Mouse (Mus musculus): ENCODE measurements around the gene Col9a1. TPM values are rescaled to one million over a fixed set of nuclear protein-coding genes. Genes with fewer than 3 reads are reported as not detected.

Gene Col9a1
- 0.84 and 1.8 TPM in 2 replicates for polyA plus RNA-seq (2015; fragmentation: Nextera tagmentation; extraction: Ambion mirVana)

DNA sequence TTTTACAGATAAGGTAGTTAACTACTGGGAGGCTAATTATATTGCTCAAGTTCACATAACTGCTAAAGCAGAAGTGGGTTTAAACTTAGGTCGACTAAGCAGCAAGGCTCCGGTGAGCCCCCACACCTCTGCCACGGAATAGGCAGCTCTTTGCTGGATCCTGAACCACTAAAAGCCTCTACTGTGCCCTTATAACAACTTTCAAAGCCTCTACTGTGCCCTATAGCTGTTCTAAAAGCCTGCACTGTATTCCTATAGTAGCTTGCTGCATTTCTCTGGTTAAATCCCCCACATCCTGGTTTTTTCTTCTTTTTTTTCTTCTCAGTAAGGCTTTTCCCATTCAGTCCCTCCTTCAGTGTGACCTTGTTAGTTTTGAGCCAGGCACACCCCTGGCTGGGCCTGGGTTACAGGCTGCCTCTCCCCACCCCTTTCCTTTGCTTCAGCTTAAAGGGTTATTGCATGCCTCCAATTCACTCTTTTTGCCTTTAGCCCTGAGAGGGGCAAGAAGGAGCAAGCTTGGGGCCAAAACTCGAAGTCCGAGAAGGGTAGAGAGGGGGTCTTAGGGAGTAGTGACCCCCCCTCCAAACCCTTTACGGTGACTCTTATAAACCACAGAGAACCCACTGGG lies at the start of gene Col9a1:
TSS of gene Col9a1 (plus strand) at position 387 of the 628 bp plus-strand sequence.
- no peaks in the 10 kb centered on the region for H3K27me3 ChIP-seq
- ATAC-seq, result no peak
- 80% methylated on average over 6 of the region's 6 CpGs for WGBS

DNA sequence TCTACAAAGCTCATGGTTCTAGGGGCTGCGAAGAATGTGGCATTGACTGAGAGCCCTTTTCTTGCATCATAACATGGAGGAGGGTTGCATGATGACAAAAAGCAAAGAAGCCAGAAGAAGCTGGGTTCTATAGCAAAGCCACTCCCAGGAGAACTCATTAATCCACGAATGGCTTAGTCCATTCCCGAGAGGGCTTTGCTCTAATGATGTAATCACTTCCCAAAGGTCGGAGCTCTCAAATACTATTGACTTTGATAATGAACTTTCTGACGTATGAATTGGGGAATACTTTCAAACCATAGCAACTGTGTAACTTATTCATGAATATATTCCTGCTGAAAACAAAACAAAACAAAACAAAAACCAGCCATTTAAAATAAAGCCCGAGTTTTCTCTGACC lies 49.5 kb upstream of the Col9a1 start:
- Histone ChIP-seq H3K36me3 (ENCODE audit: poor library complexity, severe bottlenecking) (no peaks in the 10 kb centered on the region), H3K4me2 (no peak overlapping the region), H3K9ac (no peak overlapping the region), H3K9me3 (replicated peaks) (no peaks in the 10 kb centered on the region), H3K4me1 (no peaks in the 10 kb centered on the region), H3K4me3 (no peak overlapping the region), H3K27ac (no peak overlapping the region), H3K27me3 (0 out of 2 replicates have a peak, but pooled peaks cover 3% of the 10 kb centered on the region)
- WGBS, result 36% methylated on average over 6 of the region's 6 CpGs
- ATAC-seq, result no peak

More for the DNA sequence above, at the start of gene Col9a1:
- no peak within 1 kb of the TSS for H3K4me2 ChIP-seq
- H3K4me1 ChIP-seq, result no peaks in the 10 kb centered on the region
- H3K4me3 ChIP-seq, result no peak within 1 kb of the TSS
- no peak within 1 kb of the TSS for H3K9ac ChIP-seq
- no peak within 1 kb of the TSS for H3K27ac ChIP-seq
- no peaks in the 10 kb centered on the region for H3K36me3 ChIP-seq (ENCODE audit: poor library complexity, severe bottlenecking)
- no peaks in the 10 kb centered on the region for H3K9me3 ChIP-seq (replicated peaks)

DNA sequence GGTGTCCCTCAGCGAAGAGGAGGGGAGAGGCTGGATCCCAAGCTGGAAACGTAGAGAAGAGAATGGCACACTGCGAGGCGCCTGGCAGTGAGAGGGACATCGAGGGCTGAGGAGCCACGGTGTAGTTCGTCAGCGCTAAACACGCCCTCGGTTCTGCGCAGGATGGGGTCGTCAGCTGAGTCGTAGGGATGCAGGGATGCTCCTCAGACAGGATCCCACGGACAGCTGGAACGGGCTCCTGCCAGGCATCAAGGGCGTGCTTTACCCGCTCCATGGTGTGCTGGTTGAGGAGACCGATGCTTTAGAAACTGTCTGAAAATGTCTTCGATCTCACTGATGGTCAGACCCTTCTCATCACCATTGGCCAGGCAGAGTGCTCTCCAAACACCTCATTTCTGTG lies 43.6 kb upstream of the Col9a1 start:
- Histone ChIP-seq H3K27me3 (0 out of 2 replicates have a peak, but pooled peaks cover 3% of the 10 kb centered on the region), H3K36me3 (ENCODE audit: poor library complexity, severe bottlenecking) (no peaks in the 10 kb centered on the region), H3K27ac (no peak overlapping the region), H3K9ac (no peak overlapping the region), H3K4me1 (no peaks in the 10 kb centered on the region), H3K4me3 (no peak overlapping the region), H3K4me2 (peak overlapping the region; percentile 34), H3K9me3 (replicated peaks) (no peaks in the 10 kb centered on the region)
- WGBS, result 50% methylated on average over 19 of the region's 19 CpGs
- peak; percentile 46 for ATAC-seq

DNA sequence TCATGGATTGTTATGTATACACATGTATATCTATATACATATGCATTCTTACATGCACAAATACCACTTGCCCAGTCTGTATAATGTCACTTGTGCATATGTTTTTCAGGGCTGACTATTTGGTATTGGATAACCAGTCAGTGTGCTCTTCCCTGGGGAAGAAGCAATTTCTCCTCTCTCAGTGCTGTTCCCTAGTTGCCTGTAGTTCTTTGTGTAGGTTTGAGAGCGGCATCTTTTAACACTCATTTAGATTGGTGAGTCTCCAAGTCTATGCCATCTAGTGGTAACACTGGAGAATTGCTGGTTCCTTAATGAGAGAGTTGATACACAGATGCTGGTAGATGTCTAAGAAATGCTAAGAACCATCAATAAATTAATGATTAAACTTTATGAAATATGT lies 42.6 kb upstream of the Col9a1 start:
- Histone ChIP-seq H3K4me3 (no peak overlapping the region), H3K27me3 (0 out of 2 replicates have a peak, but pooled peaks cover 3% of the 10 kb centered on the region), H3K4me2 (no peak overlapping the region), H3K9ac (no peak overlapping the region), H3K36me3 (ENCODE audit: poor library complexity, severe bottlenecking) (no peaks in the 10 kb centered on the region), H3K4me1 (peaks cover 3% of the 10 kb centered on the region; the same call in 1 of the 2 replicates), H3K27ac (no peak overlapping the region), H3K9me3 (replicated peaks) (no peaks in the 10 kb centered on the region)
- 3% methylated on average over 1 of the region's 1 CpGs for WGBS
- ATAC-seq, result peak; percentile 84

DNA sequence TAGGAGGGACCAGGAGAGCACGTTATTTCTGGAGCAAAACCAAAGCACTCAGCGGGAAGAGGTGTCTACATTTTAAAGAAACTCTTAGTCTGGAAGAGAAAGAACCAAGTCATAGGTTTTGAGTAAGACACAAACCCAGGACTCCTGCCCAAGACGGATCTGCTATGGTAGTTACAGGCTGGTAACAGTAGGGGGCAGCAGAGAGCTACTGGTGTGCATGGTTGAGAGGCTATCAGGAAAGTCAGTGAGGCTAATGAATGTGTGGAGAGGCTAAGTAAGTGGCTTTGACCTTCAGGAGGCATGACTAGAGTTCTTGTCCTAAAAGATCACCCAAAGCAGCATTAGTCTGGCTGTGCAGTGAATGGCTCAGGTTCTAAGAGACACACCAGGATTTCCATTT lies 40.3 kb upstream of the Col9a1 start:
- Histone ChIP-seq H3K27ac (no peak overlapping the region), H3K4me3 (no peak overlapping the region), H3K9ac (no peak overlapping the region), H3K9me3 (replicated peaks) (no peaks in the 10 kb centered on the region), H3K4me2 (no peak overlapping the region), H3K27me3 (0 out of 2 replicates have a peak, but pooled peaks cover 3% of the 10 kb centered on the region), H3K4me1 (peaks cover 9% of the 10 kb centered on the region; the same call in 1 of the 2 replicates), H3K36me3 (ENCODE audit: poor library complexity, severe bottlenecking) (no peaks in the 10 kb centered on the region)
- 8% methylated on average over 3 of the region's 3 CpGs for WGBS
- ATAC-seq, result peak; percentile 61

DNA sequence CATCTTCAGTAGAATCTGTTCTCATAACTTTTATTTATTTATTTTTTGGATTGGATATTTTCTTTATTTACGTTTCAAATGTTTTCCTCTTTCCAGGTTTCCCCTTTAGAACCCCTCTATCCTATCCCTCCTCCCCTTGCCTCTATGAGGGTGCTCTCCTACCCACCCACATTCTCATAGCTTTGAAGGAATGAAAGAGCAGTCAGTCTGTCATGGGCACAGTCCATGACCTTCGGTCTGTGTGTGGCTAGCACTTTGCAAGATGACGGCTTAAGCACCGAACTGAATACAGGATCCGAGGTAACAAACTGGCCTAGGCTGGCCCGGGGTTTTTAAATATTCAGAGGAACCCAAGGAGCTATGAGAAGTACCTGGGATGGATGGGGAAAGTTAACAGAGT lies 36.9 kb upstream of the Col9a1 start:
- no peaks in the 10 kb centered on the region for H3K9me3 ChIP-seq (replicated peaks)
- no peak overlapping the region for H3K4me3 ChIP-seq
- H3K27me3 ChIP-seq, result no peaks in the 10 kb centered on the region
- no peak overlapping the region for H3K4me2 ChIP-seq
- H3K4me1 ChIP-seq, result peaks cover 9% of the 10 kb centered on the region; the same call in 1 of the 2 replicates
- H3K36me3 ChIP-seq (ENCODE audit: poor library complexity, severe bottlenecking), result no peaks in the 10 kb centered on the region
- no peak for ATAC-seq
- 53% methylated on average over 6 of the region's 6 CpGs for WGBS
- H3K27ac ChIP-seq, result no peak overlapping the region
- H3K9ac ChIP-seq, result no peak overlapping the region

DNA sequence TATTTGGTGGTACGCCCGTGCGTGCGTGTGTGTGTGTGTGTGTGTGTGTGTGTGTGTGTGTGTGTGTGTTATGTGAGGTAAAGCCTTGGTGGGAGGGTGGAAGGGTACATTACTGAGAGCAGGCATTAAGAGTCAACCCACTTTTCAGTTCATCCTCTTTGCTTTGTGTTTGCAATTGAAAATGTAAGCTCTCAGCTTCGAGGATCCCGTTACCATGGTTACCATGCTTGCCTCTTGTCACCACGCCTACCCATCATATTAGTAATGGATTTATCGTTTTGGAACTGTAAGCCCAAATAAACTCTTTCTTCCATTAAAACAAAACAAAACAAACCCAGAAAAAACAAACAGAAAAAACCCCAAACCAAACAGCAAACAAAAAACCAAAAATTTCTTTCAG lies 33.9 kb upstream of the Col9a1 start:
- no peak overlapping the region for H3K9ac ChIP-seq
- H3K4me3 ChIP-seq, result no peak overlapping the region
- peaks cover 9% of the 10 kb centered on the region; the same call in 1 of the 2 replicates for H3K4me1 ChIP-seq
- no peak overlapping the region for H3K4me2 ChIP-seq
- no peaks in the 10 kb centered on the region for H3K9me3 ChIP-seq (replicated peaks)
- no peaks in the 10 kb centered on the region for H3K27me3 ChIP-seq
- ATAC-seq, result no peak
- 74% methylated on average over 8 of the region's 8 CpGs for WGBS
- H3K27ac ChIP-seq, result no peak overlapping the region
- H3K36me3 ChIP-seq (ENCODE audit: poor library complexity, severe bottlenecking), result no peaks in the 10 kb centered on the region

DNA sequence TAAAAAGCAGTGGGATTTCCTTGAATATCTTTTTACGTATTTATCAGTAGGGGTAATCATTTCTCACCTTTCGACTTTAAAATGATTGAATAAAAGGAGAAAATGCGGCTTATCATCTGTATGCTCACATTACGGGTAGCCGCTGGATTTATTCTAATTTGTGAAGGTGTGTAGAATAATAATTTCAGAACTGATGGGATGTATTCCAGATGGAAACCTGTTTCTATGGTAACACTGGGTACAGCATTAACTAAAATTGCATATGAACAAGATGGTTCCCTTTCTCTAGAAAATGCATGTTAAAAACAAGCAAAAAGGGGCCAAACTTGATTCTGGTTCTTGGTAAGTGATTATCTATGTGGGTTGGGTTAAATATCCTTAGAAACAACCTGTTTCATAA lies 19.7 kb upstream of the Col9a1 start:
- no peak overlapping the region for H3K27ac ChIP-seq

DNA sequence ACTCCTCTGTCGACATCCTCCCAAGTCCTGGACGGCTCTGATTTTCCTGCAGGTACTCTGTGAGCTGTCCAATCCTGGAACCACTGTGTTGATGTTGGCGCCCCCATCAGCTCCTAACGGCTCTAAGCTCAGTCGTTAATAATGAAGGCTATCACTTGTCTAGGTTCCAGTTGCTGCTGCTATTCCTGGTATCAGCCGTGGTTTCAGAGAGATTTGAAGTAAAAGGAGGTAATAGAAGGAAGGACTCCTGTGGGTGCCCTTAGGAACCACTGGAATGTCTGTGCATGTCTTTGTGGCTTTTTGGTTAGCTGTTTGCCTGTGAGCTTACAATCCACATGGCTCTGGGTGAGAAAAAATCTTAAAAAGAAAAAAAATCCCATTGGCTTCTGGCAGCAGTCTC lies 8.0 kb upstream of the Col9a1 start:
- Histone ChIP-seq H3K36me3 (ENCODE audit: poor library complexity, severe bottlenecking) (no peaks in the 10 kb centered on the region), H3K4me3 (no peak overlapping the region), H3K9ac (no peak overlapping the region), H3K27me3 (no peaks in the 10 kb centered on the region), H3K4me1 (no peaks in the 10 kb centered on the region), H3K27ac (no peak overlapping the region), H3K9me3 (replicated peaks) (no peaks in the 10 kb centered on the region), H3K4me2 (no peak overlapping the region)
- no peak for ATAC-seq
- 60% methylated on average over 6 of the region's 6 CpGs for WGBS

More for the DNA sequence above, 19.7 kb upstream of the Col9a1 start:
- no peak overlapping the region for H3K9ac ChIP-seq
- no peak overlapping the region for H3K4me2 ChIP-seq
- no peak for ATAC-seq
- WGBS, result 90% methylated on average over 5 of the region's 5 CpGs
- no peaks in the 10 kb centered on the region for H3K36me3 ChIP-seq (ENCODE audit: poor library complexity, severe bottlenecking)
- H3K27me3 ChIP-seq, result no peaks in the 10 kb centered on the region
- peaks cover 14% of the 10 kb centered on the region for H3K9me3 ChIP-seq (replicated peaks)
- H3K4me1 ChIP-seq, result no peaks in the 10 kb centered on the region
- no peak overlapping the region for H3K4me3 ChIP-seq

DNA sequence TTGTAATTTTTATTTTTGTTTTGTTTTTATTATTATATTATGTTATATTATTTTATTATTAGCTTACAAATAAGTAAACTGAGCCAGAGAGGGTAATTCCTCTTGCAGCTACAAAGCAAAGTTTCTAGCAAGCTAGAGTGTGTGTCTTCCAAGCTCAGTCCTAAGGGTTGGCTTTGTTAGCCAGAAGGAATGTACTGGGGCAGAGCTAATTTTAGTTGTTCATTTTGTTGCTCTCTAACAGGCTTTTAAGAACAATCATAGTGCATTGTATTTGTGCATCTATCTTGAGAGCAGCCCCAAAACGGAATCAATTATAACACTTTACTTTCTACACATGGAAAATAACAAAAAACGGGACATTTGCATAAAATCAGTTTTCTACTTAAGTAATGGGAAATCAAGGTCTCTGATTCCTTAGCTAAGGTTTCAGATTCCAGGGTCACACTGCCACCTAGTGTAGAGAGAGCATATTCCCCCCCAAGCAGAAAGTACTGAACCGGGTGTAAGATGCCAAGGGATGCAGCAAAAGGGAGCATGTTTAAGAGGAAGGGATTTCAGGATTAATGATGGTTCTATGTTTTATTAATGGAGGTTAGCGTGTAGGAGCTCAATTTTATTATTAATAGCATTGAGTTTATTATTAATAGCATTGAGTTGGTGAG lies 6.1 kb upstream of the Col9a1 start:
- under 1% methylated on average over 4 of the region's 4 CpGs for WGBS
- peak; percentile 85 for ATAC-seq
- H3K4me3 ChIP-seq, result no peak overlapping the region
- H3K4me2 ChIP-seq, result no peak overlapping the region
- H3K27ac ChIP-seq, result no peak overlapping the region
- no peaks in the 10 kb centered on the region for H3K4me1 ChIP-seq
- H3K36me3 ChIP-seq (ENCODE audit: poor library complexity, severe bottlenecking), result no peaks in the 10 kb centered on the region
- H3K9me3 ChIP-seq (replicated peaks), result no peaks in the 10 kb centered on the region
- H3K9ac ChIP-seq, result no peak overlapping the region
- no peaks in the 10 kb centered on the region for H3K27me3 ChIP-seq

DNA sequence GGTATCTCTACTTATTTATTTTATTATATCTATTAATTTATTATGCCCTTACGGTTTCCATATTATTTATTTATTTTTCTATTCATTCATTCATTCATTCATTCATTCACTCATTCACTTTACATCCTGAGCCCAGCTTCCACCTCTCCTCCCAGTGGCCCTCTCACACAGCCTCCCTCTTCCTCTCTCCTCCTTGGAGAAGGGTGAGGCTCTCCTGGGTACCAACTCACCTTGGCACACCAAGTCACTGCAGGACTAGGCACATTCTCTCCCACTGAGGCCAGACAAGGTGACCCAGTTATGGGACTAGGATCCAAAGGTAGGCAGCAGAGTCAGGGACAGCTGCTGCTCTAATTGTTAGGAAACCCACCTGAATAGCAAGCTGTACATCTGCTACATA lies 5.5 kb upstream of the Col9a1 start:
- whole genome bisulfite sequencing, result 71% methylated on average over 1 of the region's 1 CpGs
- ATAC-seq, result peak; percentile 57

DNA sequence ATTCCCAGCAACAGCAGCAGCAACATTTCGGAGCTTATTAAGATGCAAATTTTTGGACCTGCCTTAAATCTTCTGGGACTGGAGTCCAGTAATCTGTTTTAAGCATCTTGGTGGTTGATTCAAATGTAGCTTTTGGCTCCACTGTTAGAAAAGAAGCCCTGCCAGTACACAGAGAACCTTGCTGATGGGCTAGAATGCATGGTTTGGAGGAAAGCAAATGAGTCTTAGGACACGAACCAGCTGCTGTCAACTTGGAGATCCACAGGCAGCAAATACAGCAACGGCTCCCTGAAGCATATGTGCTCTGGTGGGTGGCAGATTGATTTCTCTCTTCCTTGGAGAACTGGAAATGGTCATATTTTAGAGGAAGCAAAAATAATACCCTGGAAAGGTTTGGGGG lies 4.8 kb upstream of the Col9a1 start:
- no peak overlapping the region for H3K4me3 ChIP-seq
- H3K4me1 ChIP-seq, result no peaks in the 10 kb centered on the region
- no peak overlapping the region for H3K9ac ChIP-seq
- no peak overlapping the region for H3K4me2 ChIP-seq
- no peaks in the 10 kb centered on the region for H3K27me3 ChIP-seq
- no peak overlapping the region for H3K27ac ChIP-seq
- H3K9me3 ChIP-seq (replicated peaks), result no peaks in the 10 kb centered on the region
- 46% methylated on average over 3 of the region's 3 CpGs for WGBS
- no peaks in the 10 kb centered on the region for H3K36me3 ChIP-seq (ENCODE audit: poor library complexity, severe bottlenecking)
- no peak for ATAC-seq

More for the DNA sequence above, 5.5 kb upstream of the Col9a1 start:
- H3K4me3 ChIP-seq, result no peak overlapping the region
- no peaks in the 10 kb centered on the region for H3K4me1 ChIP-seq
- H3K27ac ChIP-seq, result no peak overlapping the region
- no peaks in the 10 kb centered on the region for H3K36me3 ChIP-seq (ENCODE audit: poor library complexity, severe bottlenecking)
- no peak overlapping the region for H3K9ac ChIP-seq
- no peak overlapping the region for H3K4me2 ChIP-seq
- H3K9me3 ChIP-seq (replicated peaks), result no peaks in the 10 kb centered on the region
- H3K27me3 ChIP-seq, result no peaks in the 10 kb centered on the region
